ENCODE assay signal across 17 mouse cellular contexts in genomic region chr11:81492351-81492750, GRCm38 (mm10).
DNase-seq lines count a peak whose midpoint lies in the region; TF ChIP-seq lines count a peak whose summit lies in the region.
"Had no signal": no experiment of that assay in that cellular context is flagged by ENCODE, and none has a peak within 500 bp of the region (broad histone marks: within the 10 kb centered on the region; RNA-seq: fewer than 3 reads in every experiment).

No protein-coding gene starts in this region.

- intact Hi-C loops in left cerebral cortex, postnatal 14 days (cut with DNase I) = no loop called here

- TF ChIP-seq POLR2A in cerebellum, adult 2 months (IDR thresholded peaks at IDR 0.05; ENCODE audit: borderline replicate concordance, insufficient read depth, low read length) = no peak

- WGBS in cerebellum, adult 2 months = 69% methylated on average over 5 of the region's 5 CpGs

- H3K4me3 ChIP-seq in cerebellum, adult 2 months (replicated peaks; ENCODE audit: insufficient read depth, low read depth, low read length) = no peak overlapping the region
- H3K4me3 ChIP-seq: heart, embryonic 13.5 days; megakaryocyte, embryonic 14.5 days had no signal

- no peak for TF ChIP-seq CTCF in cerebellum, adult 2 months (IDR thresholded peaks at IDR 0.05; ENCODE audit: borderline replicate concordance, insufficient read depth, low read depth, low read length)

- DNase-seq in layer of hippocampus, adult 8-10 months (ENCODE audit: low spot score in 2 of 2) = peak; percentile 26 to 44
- no peak for DNase-seq in layer of hippocampus, postnatal 36 days
- DNase-seq in frontal cortex, postnatal 14 days (ENCODE audit: low spot score in 2 of 2) = peak; percentile 32 to 40
- DNase-seq in left cerebral cortex, postnatal 14 days (ENCODE audit: low spot score in 2 of 2) = peak; percentile 64 to 81
- peak; percentile 44 to 78 for DNase-seq in right cerebral cortex, postnatal 36 days (ENCODE audit: low spot score in 2 of 2)
- DNase-seq in cerebellum, adult 2 months = no peak
- no peak for DNase-seq in kidney, postnatal 25 days
- DNase-seq: adrenal gland, postnatal 25 days; cerebellum, adult 9-10 months; kidney, adult 11 months; liver; liver, postnatal 0 days; lung, postnatal 14 days had no signal

- H3K27ac ChIP-seq in cerebellum, adult 2 months (ENCODE audit: insufficient read depth, low read length) = no peak overlapping the region
- H3K27ac ChIP-seq: heart, embryonic 13.5 days; hindbrain, postnatal 0 days; kidney, postnatal 0 days had no signal

- no peaks in the 10 kb centered on the region for H3K4me1 ChIP-seq in cerebellum, adult 2 months (ENCODE audit: control insufficient read depth, insufficient read depth, low read length)
- H3K4me1 ChIP-seq: heart, embryonic 13.5 days; megakaryocyte, embryonic 14.5 days had no signal

- H3K27me3 ChIP-seq in cerebellum, adult 2 months (ENCODE audit: control insufficient read depth, insufficient read depth, low read length) = no peaks in the 10 kb centered on the region
- H3K27me3 ChIP-seq: megakaryocyte, embryonic 14.5 days had no signal

Comparison
In these comparisons a context has a peak if more than half of its experiments do, and no peak if none do; other contexts are left out.
1. DNase-seq: peak in layer of hippocampus, adult 8-10 months (2 of 2), frontal cortex, postnatal 14 days (2 of 2), left cerebral cortex, postnatal 14 days (2 of 2) and right cerebral cortex, postnatal 36 days (2 of 2); none in layer of hippocampus, postnatal 36 days (0 of 2), cerebellum, adult 2 months (0 of 2) and kidney, postnatal 25 days (0 of 2).